Mouse (Mus musculus) urinary bladder, adult 18-20 months (tissue): ENCODE measurements around the gene Gucy2d.

ENCODE experiments used
- DNase-seq, 2 experiments: peaks; one replicate each; pipeline ENCODE4 v3.0.0; 2022; ENCODE audit warnings: low spot score in 2 of 2, mixed read lengths in 2 of 2

Gucy2d gene

GRCm38 (mm10) chr7:98439956-98440466 is at the start of gene Gucy2d:
Gene Gucy2d, plus strand, starts transcription at chr7:98440416.
- no peak for DNase-seq

GRCm38 (mm10) chr7:98390486-98390885 is 49.7 kb upstream of the Gucy2d start:
- DNase-seq: no peak

- no peak for DNase-seq
Measured at GRCm38 (mm10) chr7:98391351-98391936, 48.8 kb upstream of the Gucy2d start.

GRCm38 (mm10) chr7:98392466-98393201 is 47.6 kb upstream of the Gucy2d start:
- no peak for DNase-seq

GRCm38 (mm10) chr7:98402582-98403574 is 37.3 kb upstream of the Gucy2d start:
- no peak for DNase-seq

- no peak for DNase-seq
Measured at GRCm38 (mm10) chr7:98403996-98404395, 36.2 kb upstream of the Gucy2d start.

GRCm38 (mm10) chr7:98407615-98408014 is 32.6 kb upstream of the Gucy2d start:
- DNase-seq: no peak

GRCm38 (mm10) chr7:98413115-98413514 is 27.1 kb upstream of the Gucy2d start:
- DNase-seq: no peak

- peak in 1 of 2 experiments; percentile 42 for DNase-seq
Measured at GRCm38 (mm10) chr7:98415550-98415949, 24.7 kb upstream of the Gucy2d start.

GRCm38 (mm10) chr7:98416020-98416419 is 24.2 kb upstream of the Gucy2d start:
- DNase-seq: no peak

GRCm38 (mm10) chr7:98418031-98418805 is 22.0 kb upstream of the Gucy2d start:
- no peak for DNase-seq

GRCm38 (mm10) chr7:98419366-98419765 is 20.9 kb upstream of the Gucy2d start:
- DNase-seq: no peak

- no peak for DNase-seq
Measured at GRCm38 (mm10) chr7:98423546-98423945, 16.7 kb upstream of the Gucy2d start.

GRCm38 (mm10) chr7:98424396-98424795 is 15.8 kb upstream of the Gucy2d start:
- DNase-seq: no peak

GRCm38 (mm10) chr7:98425551-98425950 is 14.7 kb upstream of the Gucy2d start:
- DNase-seq: no peak

- DNase-seq: no peak
Measured at GRCm38 (mm10) chr7:98426641-98427040, 13.6 kb upstream of the Gucy2d start.

- DNase-seq: no peak
Measured at GRCm38 (mm10) chr7:98427115-98427835, 12.9 kb upstream of the Gucy2d start.

GRCm38 (mm10) chr7:98429579-98429978 is 10.6 kb upstream of the Gucy2d start:
- DNase-seq: no peak

GRCm38 (mm10) chr7:98430785-98431184 is 9.4 kb upstream of the Gucy2d start:
- DNase-seq: peak; percentile 32 to 66

- no peak for DNase-seq
Measured at GRCm38 (mm10) chr7:98437629-98438028, 2.6 kb upstream of the Gucy2d start.

GRCm38 (mm10) chr7:98446873-98447272 is 6.7 kb downstream of the Gucy2d start:
- no peak for DNase-seq
